Mouse (Mus musculus): ENCODE measurements at regions not wholly inside any gene's neighbourhood (a gene's known extent, or its start where the extent isn't known, plus 50 kb on each side); places are given as distances from the start of the nearest gene placed in this dataset.

DNA sequence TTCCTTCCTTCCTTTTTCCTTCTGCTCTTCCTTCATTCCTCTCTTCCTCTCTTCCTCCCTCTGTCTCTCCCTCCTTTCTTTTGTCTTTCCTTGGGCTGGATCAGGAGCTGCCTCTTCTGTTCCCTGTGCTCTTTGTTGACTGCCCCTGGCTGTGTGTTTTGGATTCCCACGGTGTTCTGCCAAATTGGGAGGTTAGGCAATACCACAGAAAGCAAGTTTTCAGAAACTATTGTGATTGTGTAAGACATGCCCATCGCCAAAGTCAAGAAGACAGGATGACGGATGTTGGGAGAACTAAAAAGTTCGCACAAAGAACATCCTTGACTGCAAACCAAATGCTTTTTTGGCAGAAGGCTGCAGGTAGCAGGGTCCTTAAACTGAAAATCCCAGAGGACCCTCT, 165.6 kb upstream of the Atp5g3 start:
- H3K4me3 ChIP-seq (ENCODE audit: low read depth, low read length): no peak overlapping the region
- WGBS: 59% methylated on average over 4 of the region's 4 CpGs
- no peaks in the 10 kb centered on the region; the same call in 1 of the 2 replicates for H3K4me1 ChIP-seq (replicated peaks; ENCODE audit: control insufficient read depth, insufficient read depth, low read length)
- H3K4me2 ChIP-seq (replicated peaks; ENCODE audit: low read depth, low read length): no peak overlapping the region
- no peak overlapping the region for H3K9ac ChIP-seq (ENCODE audit: low read depth, low read length)
- DNase-seq (ENCODE audit: low spot score): no peak
- H3K9me3 ChIP-seq (ENCODE audit: control insufficient read depth, low read length): no peaks in the 10 kb centered on the region
- no peak overlapping the region for H3K27ac ChIP-seq (ENCODE audit: low read depth, low read length)
- ATAC-seq (ENCODE audit: low FRiP score): no peak
- no peaks in the 10 kb centered on the region for H3K27me3 ChIP-seq (ENCODE audit: control insufficient read depth, insufficient read depth, low read length)
- no peaks in the 10 kb centered on the region for H3K36me3 ChIP-seq (ENCODE audit: control insufficient read depth, insufficient read depth, low read length)

DNA sequence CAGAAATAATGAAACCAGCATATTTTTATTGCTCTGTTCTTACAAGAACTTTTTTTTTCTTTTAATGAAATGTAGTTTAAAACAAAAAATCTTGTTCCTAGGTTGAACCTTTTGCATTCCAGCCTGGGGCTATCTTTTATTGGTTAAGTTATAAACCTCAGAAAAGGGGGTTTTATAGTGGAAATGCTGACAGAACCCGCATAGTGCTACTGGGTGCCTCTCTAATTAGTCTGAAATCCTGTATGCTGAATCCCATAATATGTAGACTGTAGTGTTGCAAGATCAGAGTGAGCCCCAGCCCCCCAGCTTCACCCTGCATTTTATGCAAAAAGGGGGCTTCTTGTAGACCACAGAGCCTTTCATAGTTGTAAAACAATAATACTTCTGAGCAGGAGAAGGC, 164.4 kb upstream of the Atp5g3 start:
- no peak overlapping the region for H3K4me3 ChIP-seq (ENCODE audit: low read depth, low read length)
- H3K36me3 ChIP-seq (ENCODE audit: control insufficient read depth, insufficient read depth, low read length): no peaks in the 10 kb centered on the region
- no peaks in the 10 kb centered on the region; the same call in 1 of the 2 replicates for H3K4me1 ChIP-seq (replicated peaks; ENCODE audit: control insufficient read depth, insufficient read depth, low read length)
- no peak overlapping the region for H3K27ac ChIP-seq (ENCODE audit: low read depth, low read length)
- no peak overlapping the region for H3K4me2 ChIP-seq (replicated peaks; ENCODE audit: low read depth, low read length)
- DNase-seq (ENCODE audit: low spot score): no peak
- WGBS: 94% methylated on average over 1 of the region's 1 CpGs
- no peaks in the 10 kb centered on the region for H3K9me3 ChIP-seq (ENCODE audit: control insufficient read depth, low read length)
- no peak overlapping the region for H3K9ac ChIP-seq (ENCODE audit: low read depth, low read length)
- no peak for ATAC-seq (ENCODE audit: low FRiP score)
- H3K27me3 ChIP-seq (ENCODE audit: control insufficient read depth, insufficient read depth, low read length): no peaks in the 10 kb centered on the region

DNA sequence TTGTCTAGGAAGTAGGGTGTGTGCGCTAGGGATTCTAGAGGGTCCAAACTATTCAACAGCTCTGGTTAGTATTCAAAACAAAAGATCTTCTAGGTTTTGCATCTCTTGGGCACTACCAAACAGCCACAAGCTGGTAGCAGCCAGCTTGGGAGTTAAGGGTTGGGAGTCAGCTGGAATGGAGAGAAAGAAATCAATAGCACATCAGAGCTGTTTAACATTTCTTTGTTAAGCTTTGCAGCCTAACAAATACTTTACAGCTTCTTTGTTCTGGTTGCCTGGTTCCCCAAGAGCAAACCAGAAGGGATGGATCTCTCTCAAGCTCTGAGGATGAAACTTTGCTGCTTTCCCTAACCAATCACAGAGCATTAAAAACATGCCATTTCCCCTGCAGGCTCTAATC, 162.3 kb upstream of the Atp5g3 start:
- Histone ChIP-seq H3K36me3 (ENCODE audit: control insufficient read depth, insufficient read depth, low read length) (no peaks in the 10 kb centered on the region), H3K9me3 (ENCODE audit: control insufficient read depth, low read length) (no peaks in the 10 kb centered on the region), H3K9ac (ENCODE audit: low read depth, low read length) (0 out of 2 replicates have a peak overlapping the region, but pooled peaks have one; percentile 7), H3K4me3 (ENCODE audit: low read depth, low read length) (no peak overlapping the region), H3K27me3 (ENCODE audit: control insufficient read depth, insufficient read depth, low read length) (no peaks in the 10 kb centered on the region), H3K4me1 (replicated peaks; ENCODE audit: control insufficient read depth, insufficient read depth, low read length) (no peaks in the 10 kb centered on the region; the same call in 1 of the 2 replicates), H3K27ac (ENCODE audit: low read depth, low read length) (no peak overlapping the region), H3K4me2 (replicated peaks; ENCODE audit: low read depth, low read length) (no peak overlapping the region)
- ATAC-seq (ENCODE audit: low FRiP score): no peak
- no peak for DNase-seq (ENCODE audit: low spot score)
- 94% methylated on average over 1 of the region's 1 CpGs for WGBS

DNA sequence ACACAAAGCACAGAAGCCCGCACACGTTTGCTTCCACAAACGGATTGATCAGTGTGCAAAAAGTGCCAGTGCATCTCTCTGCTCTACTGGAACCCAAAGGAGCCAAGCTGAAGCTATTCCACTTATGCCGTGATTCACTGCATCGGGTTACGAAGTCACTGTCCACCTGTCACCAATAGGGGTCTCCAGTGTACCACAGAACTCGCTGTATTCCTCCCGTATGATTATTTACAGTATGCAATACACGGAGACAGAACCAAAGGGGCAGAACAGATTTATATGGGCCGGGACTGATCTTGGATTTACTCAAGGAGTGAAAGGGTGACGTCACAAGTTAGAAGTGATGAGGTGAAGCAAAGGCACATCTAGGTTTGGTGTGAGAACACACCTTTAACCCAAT, 155.5 kb upstream of the Atp5g3 start:
- no peak overlapping the region for H3K4me3 ChIP-seq (ENCODE audit: low read depth, low read length)
- H3K27me3 ChIP-seq (ENCODE audit: control insufficient read depth, insufficient read depth, low read length): no peaks in the 10 kb centered on the region
- H3K4me1 ChIP-seq (replicated peaks; ENCODE audit: control insufficient read depth, insufficient read depth, low read length): no peaks in the 10 kb centered on the region; the same call in 1 of the 2 replicates
- no peaks in the 10 kb centered on the region for H3K36me3 ChIP-seq (ENCODE audit: control insufficient read depth, insufficient read depth, low read length)
- H3K27ac ChIP-seq (ENCODE audit: low read depth, low read length): no peak overlapping the region
- H3K9ac ChIP-seq (ENCODE audit: low read depth, low read length): no peak overlapping the region
- DNase-seq (ENCODE audit: low spot score): peak; percentile 84
- H3K9me3 ChIP-seq (ENCODE audit: control insufficient read depth, low read length): no peaks in the 10 kb centered on the region
- ATAC-seq (ENCODE audit: low FRiP score): peak; percentile 70; the same call in 1 of the 2 replicates
- WGBS: 4% methylated on average over 11 of the region's 11 CpGs
- no peak overlapping the region; the same call in 1 of the 2 replicates for H3K4me2 ChIP-seq (replicated peaks; ENCODE audit: low read depth, low read length)

DNA sequence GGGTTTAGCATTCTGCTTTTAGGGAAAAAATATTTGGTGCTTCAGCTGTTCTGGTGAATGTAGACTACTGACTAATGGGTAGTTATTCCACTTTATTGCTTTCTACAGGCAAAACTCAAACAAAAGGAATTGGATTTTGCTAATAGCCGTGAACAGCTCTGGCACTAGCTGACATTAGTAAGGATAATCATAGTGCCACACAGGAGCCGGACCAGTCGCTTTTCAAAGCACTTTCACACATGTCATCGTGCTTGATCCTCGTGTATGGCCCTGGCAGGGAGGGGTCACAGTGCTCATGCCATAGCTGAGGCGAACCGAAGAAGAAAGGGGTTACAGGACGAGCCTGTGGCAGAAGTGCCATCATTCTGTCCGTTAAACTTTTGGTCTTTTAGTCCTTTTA, 153.2 kb upstream of the Atp5g3 start:
- no peaks in the 10 kb centered on the region for H3K9me3 ChIP-seq (ENCODE audit: control insufficient read depth, low read length)
- H3K4me1 ChIP-seq (replicated peaks; ENCODE audit: control insufficient read depth, insufficient read depth, low read length): no peaks in the 10 kb centered on the region; the same call in 1 of the 2 replicates
- 74% methylated on average over 9 of the region's 9 CpGs for WGBS
- no peaks in the 10 kb centered on the region for H3K36me3 ChIP-seq (ENCODE audit: control insufficient read depth, insufficient read depth, low read length)
- no peak overlapping the region for H3K4me2 ChIP-seq (replicated peaks; ENCODE audit: low read depth, low read length)
- H3K4me3 ChIP-seq (ENCODE audit: low read depth, low read length): no peak overlapping the region
- DNase-seq (ENCODE audit: low spot score) (no peak), ATAC-seq (ENCODE audit: low FRiP score) (no peak)
- H3K27me3 ChIP-seq (ENCODE audit: control insufficient read depth, insufficient read depth, low read length): no peaks in the 10 kb centered on the region
- H3K27ac ChIP-seq (ENCODE audit: low read depth, low read length): no peak overlapping the region
- H3K9ac ChIP-seq (ENCODE audit: low read depth, low read length): no peak overlapping the region

DNA sequence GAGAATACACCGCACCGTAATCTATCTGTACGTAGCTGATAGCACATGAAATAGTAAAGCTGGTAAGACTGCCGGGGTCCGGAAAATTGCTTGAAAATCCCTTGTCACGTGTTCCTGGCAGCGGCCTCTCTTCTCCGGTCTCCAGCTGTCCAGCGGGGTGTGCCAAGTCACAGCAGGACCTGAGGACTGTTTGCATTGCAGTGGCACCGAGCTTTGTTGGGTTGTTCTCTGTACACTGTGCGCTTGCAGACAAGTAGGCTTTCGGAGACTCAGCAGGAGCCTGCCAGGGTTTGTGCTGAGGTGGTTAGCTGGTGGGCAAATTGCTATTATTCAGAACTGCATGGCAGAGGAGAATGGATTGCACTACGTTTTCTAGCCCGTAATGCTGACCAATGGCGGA, 152.7 kb upstream of the Atp5g3 start:
- ATAC-seq (ENCODE audit: low FRiP score) (peak; percentile 54; the same call in 1 of the 2 replicates), DNase-seq (ENCODE audit: low spot score) (peak; percentile 20)
- Histone ChIP-seq H3K4me1 (replicated peaks; ENCODE audit: control insufficient read depth, insufficient read depth, low read length) (no peaks in the 10 kb centered on the region; the same call in 1 of the 2 replicates), H3K9me3 (ENCODE audit: control insufficient read depth, low read length) (no peaks in the 10 kb centered on the region), H3K4me3 (ENCODE audit: low read depth, low read length) (no peak overlapping the region), H3K9ac (ENCODE audit: low read depth, low read length) (no peak overlapping the region), H3K4me2 (replicated peaks; ENCODE audit: low read depth, low read length) (no peak overlapping the region), H3K27me3 (ENCODE audit: control insufficient read depth, insufficient read depth, low read length) (no peaks in the 10 kb centered on the region), H3K36me3 (ENCODE audit: control insufficient read depth, insufficient read depth, low read length) (no peaks in the 10 kb centered on the region), H3K27ac (ENCODE audit: low read depth, low read length) (no peak overlapping the region)
- 64% methylated on average over 15 of the region's 15 CpGs for whole genome bisulfite sequencing

DNA sequence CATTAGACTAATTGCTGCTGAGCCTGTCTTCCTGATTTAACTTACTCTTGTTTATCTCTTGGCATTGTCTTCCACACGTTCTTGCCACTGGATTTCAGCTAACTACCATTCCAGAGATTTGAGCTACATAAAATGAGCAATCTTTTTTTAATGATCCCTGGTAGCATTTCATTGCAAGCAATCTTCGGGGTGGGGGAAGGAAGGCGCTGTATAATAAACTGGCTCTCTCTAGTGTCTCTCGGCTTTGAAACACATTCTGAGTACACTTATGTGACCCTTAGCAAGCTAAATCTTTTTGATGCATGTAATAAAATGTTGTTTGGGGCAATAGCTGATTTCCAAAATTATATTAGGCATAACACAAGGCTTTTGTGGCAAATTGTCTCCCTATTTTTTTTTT, 152.2 kb upstream of the Atp5g3 start:
- Histone ChIP-seq H3K4me1 (replicated peaks; ENCODE audit: control insufficient read depth, insufficient read depth, low read length) (no peaks in the 10 kb centered on the region; the same call in 1 of the 2 replicates), H3K4me3 (ENCODE audit: low read depth, low read length) (no peak overlapping the region), H3K36me3 (ENCODE audit: control insufficient read depth, insufficient read depth, low read length) (no peaks in the 10 kb centered on the region), H3K9ac (ENCODE audit: low read depth, low read length) (no peak overlapping the region), H3K27me3 (ENCODE audit: control insufficient read depth, insufficient read depth, low read length) (no peaks in the 10 kb centered on the region), H3K27ac (ENCODE audit: low read depth, low read length) (no peak overlapping the region), H3K9me3 (ENCODE audit: control insufficient read depth, low read length) (no peaks in the 10 kb centered on the region), H3K4me2 (replicated peaks; ENCODE audit: low read depth, low read length) (no peak overlapping the region)
- ATAC-seq (ENCODE audit: low FRiP score) (no peak), DNase-seq (ENCODE audit: low spot score) (no peak)
- 80% methylated on average over 4 of the region's 4 CpGs for WGBS

DNA sequence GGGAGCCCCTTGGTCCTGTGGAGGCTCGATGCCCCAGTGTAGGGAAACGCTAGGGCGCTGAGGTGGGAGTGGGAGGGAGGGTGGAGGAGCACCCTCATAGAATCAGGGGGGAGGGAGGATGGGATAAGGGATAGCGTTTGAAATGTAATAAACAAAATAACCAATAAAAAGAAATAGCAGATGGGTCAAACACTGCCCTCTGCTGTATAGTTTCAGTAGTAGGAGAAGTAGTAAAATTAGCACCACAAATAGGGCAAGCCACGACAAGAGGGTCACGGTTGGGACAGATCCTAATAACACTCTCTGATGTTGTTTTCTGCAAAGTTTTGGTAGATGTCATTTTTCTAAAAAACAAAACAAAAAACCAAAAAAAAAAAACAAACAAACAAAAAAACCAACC, 131.3 kb upstream of the Atp5g3 start:
- Histone ChIP-seq H3K4me1 (replicated peaks; ENCODE audit: control insufficient read depth, insufficient read depth, low read length) (no peaks in the 10 kb centered on the region), H3K27me3 (ENCODE audit: control insufficient read depth, insufficient read depth, low read length) (no peaks in the 10 kb centered on the region), H3K9ac (ENCODE audit: low read depth, low read length) (no peak overlapping the region), H3K27ac (ENCODE audit: low read depth, low read length) (no peak overlapping the region), H3K36me3 (ENCODE audit: control insufficient read depth, insufficient read depth, low read length) (no peaks in the 10 kb centered on the region), H3K4me2 (replicated peaks; ENCODE audit: low read depth, low read length) (no peak overlapping the region), H3K4me3 (ENCODE audit: low read depth, low read length) (no peak overlapping the region), H3K9me3 (ENCODE audit: control insufficient read depth, low read length) (no peaks in the 10 kb centered on the region)
- WGBS: 74% methylated on average over 6 of the region's 6 CpGs
- no peak for ATAC-seq (ENCODE audit: low FRiP score)
- DNase-seq (ENCODE audit: low spot score): no peak

DNA sequence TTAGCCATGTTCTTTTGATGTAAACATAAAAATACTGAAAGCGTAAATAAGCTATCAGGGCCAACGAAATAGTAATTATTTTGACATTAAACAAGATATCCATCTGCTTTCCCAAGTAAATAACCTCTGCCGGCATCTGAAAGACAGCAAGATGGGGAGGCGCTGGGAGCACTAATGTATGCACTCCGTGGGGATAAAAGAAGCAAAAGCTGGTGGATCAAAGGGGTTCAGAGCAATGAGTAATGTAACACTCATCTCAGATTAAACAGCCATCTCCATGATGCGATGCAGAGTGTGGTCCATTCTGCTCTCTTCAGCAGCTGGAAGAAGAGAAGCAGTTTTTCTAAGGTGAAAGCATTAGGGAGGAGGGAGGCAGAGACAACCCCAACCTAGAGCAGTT, 128.5 kb upstream of the Atp5g3 start:
- no peak for DNase-seq (ENCODE audit: low spot score)
- Histone ChIP-seq H3K9me3 (ENCODE audit: control insufficient read depth, low read length) (no peaks in the 10 kb centered on the region), H3K27me3 (ENCODE audit: control insufficient read depth, insufficient read depth, low read length) (no peaks in the 10 kb centered on the region), H3K9ac (ENCODE audit: low read depth, low read length) (no peak overlapping the region), H3K4me1 (replicated peaks; ENCODE audit: control insufficient read depth, insufficient read depth, low read length) (no peaks in the 10 kb centered on the region), H3K4me2 (replicated peaks; ENCODE audit: low read depth, low read length) (no peak overlapping the region), H3K27ac (ENCODE audit: low read depth, low read length) (no peak overlapping the region), H3K4me3 (ENCODE audit: low read depth, low read length) (no peak overlapping the region), H3K36me3 (ENCODE audit: control insufficient read depth, insufficient read depth, low read length) (no peaks in the 10 kb centered on the region)
- ATAC-seq (ENCODE audit: low FRiP score): no peak
- WGBS: 57% methylated on average over 6 of the region's 6 CpGs
